Mouse (Mus musculus): ENCODE data around the gene Sumf1.

The Sumf1 gene

DNA sequence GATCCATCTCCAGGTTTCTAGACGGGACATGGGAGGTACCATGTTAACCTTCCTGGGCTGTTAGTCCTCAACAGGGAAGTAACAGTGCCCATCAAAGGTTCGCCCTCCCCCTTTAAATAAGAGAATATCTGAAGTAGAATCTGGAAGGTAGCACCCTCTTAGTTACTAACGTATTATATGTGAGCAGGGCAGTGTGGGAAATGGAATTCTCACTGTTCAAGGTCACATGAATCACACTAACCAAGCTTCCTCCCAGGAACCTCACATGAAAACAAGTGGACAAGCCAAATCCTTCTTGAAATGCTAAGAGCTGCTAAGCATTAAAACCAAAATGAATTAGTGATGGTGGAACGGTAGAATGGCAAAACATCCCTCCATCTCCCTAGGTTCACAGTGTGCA is 38.7 kb downstream of the Sumf1 start:
- no peak for DNase-seq (ENCODE audit: low spot score)

DNA sequence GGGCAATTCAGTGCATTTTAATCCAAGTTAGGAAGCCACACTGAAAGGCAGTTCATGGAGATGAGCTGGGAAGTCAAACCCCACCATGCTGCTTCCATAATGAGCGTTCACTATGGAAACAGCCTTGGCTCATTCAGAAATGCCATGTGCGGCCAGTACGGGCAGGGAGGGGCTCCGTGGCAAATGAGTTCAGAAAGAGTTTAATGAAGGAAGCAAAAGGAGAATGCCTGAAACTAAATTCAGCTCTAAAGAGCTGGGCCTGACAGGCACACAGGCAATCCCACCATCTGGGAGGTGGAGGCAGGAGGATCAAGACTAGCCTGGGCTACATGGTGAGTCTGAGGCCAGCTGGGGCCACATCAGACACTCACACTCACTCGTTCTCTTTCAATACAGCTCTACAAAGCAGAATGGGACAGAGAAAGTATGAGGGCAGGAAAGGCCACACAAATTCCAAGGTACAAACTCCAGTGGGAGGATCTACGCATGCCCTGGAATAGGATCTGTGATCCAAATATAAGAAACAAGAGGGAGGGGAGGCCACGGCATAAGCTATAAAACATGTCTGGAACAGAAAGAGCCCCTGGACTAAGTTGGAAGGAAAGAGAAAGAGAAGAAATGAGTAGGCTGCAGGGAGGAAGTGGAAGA is 39.3 kb downstream of the Sumf1 start:
- no peak for DNase-seq (ENCODE audit: low spot score)

DNA sequence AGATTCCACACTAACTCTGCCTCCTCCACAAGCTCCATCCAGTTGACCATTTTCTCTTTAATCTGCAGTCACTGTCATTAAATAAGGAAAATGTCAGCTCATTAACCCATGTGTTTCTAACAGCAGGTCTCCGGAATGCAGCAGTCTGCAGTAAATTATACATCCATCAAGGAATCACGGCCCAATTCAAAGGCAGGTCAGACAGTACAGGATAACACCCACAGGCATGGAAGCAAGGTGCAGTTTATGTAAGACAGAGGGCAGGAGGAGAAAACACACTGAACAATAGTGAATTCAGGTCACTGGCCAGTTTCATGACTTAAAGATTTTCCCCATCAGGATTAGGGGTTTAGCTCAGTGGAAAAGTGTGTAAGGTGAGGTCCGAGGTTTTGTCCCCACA is 40.1 kb downstream of the Sumf1 start:
- no peak for DNase-seq (ENCODE audit: low spot score)

DNA sequence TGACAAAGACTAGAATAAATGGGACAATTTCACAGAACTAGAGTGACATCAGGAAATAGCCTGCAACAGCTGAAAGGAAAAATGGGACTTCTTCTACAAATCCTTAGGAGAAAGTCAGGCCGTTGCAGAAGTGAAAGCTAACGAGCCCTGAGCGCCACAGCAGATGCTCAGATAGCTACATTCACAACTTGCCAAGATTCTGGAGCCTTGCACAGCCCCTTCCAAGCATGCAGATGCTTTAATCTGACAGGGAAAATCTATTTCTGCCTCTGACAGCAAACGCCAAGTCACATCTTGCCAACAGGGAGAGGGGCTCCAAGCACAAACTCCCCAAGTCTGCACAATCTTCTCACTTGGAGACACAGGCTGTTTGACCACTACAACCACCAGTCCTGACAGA is 42.6 kb downstream of the Sumf1 start:
- DNase-seq (ENCODE audit: low spot score), result no peak

DNA sequence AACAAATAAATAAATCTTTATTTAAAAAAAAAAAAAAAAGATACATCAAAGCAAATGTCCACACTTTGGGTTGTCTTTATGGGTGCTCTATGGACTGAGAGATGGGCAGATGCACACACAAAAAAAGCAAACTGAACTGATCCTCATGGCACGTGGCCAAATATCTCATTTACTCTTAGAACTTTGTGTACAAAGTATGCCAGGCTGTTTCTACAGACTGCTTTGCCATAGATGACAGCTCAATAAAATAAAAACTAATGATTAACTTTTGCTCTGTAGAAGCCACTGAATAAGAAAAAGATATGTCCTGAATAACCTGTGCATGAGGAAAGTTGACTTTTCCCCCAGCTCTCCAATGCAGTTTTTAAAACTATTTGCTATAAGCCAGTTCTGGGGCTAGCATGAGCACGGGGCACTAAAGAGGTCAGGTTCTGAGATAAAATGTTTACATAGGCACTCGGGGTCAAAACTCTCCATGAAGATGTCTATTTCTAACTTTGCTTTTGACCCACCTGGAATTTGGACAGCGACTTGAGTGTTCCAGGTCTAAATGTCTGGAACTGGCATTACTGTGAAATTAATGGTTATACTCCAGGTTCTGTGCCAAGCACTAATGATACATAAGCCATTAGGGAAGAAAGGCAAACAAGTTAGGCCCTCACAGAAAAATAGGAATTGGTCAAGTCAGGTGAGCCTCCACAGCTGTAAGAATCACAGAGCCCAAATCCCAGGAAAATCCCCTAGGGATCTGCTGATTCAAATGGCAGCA is 44.5 kb downstream of the Sumf1 start:
- no peak for DNase-seq (ENCODE audit: low spot score)

DNA sequence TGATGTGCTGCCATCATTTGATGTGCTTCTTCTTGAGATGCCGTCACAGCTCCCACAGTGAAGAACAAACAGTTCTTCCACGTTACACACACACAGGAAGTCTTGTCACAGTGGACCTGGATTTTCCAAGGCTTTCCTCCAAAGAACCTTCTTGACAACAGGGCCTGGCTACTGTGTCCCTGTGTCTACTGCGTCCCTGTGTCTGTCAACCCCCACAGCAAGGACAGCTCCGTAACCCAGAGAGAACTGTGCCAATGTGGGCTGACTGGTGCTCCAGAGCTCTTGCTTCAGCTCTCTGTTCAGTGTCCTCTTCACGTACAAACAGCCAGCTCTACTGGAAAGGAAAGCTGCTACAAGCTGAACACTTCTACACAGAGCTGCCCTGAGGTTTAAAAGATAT is 48.4 kb downstream of the Sumf1 start:
- no peak for DNase-seq (ENCODE audit: low spot score)

DNA sequence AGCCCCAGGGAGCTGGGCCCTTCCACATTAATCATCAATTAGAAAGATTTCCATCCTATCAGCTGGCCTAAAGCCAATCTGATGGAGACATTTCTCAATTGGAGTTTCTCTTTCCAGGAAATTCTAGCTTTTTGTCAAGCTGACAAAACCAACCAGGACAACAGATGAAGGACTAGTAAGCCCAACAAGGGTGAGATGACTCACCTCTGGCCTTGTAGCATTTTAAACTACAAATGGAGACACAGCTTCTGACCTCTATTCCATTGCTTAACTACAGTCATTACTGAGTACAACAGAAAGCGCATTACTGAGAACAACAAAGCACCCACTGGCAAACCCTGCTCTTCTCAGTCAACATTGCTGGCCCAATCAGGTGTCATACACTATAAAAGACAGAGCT is 49.1 kb downstream of the Sumf1 start:
- DNase-seq (ENCODE audit: low spot score), result no peak

DNA sequence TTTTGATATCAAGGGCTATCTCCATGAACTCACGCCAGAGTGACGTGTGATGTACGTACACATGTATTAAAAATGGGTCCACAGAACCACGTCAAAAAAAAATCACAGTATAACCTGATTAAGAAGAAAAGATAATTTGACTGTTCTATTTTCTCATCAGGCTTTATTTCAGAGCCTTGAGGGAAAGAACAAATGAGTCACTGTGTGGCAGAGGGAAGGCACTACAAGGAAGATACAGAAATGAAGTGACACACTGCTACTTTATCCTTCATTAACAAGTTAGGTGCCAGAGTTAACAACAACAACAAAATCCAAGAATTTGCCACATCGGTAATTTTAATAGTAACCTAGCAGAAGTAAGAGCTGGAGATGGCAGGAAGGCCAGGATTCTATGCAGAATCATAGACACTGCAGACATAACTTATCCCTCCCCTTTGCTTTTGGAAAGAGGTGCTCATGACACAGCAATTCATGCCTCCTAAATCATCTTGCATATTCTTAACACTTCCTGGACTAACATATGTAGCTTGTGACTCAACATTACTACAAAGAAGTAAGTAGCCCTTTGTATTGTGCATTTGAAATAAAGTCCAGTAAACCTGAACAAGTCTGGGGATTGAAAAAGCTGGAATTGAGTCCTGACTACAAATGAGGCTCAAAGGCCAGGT is 53.0 kb downstream of the Sumf1 start:
- no peak for DNase-seq (ENCODE audit: low spot score)

DNA sequence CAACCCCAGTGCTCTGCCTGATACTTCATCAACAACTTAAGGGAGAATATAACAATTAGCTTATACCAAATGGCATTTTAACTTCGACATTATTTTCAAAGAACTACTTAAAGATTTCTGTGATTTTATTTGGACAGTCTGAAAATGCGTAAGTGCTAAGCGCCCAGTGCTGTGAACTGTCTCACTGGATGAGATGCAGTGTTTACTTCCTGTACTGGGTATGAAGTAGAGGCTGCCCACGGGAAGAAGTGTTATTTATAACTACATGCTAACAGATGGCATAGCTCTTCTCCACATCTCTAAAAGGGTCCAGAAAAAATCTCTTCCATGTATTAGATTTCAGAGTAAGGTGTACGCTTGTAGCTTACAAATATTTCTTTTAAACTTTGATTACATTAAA is 54.7 kb downstream of the Sumf1 start:
- DNase-seq (ENCODE audit: low spot score), result no peak

DNA sequence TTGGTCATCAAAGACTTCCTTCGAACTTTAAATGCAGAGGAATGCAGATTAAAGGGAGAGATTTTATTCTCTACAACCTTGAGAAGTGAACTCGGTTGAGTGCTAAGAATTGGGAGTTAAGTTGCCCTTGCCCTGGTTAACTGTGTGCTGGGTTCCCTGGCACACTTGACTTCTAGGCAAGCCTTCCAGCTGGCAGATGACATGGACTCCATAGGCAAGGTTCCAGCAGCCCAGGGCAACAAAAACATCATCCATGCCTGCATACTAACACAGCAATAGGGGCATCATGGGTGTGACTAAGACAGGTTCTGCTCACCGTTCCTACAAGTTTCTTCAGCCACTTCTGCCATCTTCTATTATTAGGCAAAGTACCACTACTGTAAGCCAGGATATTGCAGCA is 58.8 kb downstream of the Sumf1 start:
- DNase-seq (ENCODE audit: low spot score), result no peak

DNA sequence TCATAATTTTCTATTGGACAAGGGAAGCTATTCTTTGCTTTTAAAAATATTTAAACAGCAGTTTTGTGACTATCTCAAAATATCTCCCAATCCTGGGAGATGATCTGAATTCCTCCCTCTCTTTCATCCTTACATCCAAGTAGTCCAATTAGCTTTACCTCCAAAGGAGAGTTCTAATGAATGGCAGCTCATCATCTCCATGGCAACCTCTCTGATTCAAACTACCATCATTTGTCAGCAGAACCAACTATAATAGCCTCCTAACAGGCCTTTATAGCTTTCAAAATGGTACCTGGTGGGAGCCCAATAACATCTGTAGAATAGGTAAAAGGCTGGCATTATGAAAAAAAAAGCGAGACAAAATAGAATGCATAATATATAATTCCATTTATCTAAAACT is 59.9 kb downstream of the Sumf1 start:
- no peak for DNase-seq (ENCODE audit: low spot score)

DNA sequence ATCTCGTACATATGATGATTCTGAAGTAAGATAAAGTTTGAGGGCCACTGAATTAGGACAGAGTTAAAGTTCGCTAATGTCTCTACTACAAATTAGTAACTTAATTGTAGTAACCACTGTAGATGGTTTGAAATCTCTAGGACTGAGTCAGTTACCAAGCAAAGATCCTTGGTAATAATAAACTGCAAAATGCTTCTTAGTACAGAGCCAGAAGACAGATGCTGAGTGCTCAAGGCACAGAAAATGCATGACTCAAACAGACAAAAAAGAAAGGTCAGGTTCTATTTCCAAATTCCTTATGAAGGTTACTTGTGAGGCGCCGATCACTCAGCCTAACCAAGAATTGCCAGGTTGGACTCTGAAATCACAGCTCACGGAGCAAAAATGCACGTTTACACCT is 67.5 kb downstream of the Sumf1 start:
- DNase-seq (ENCODE audit: low spot score), result no peak

DNA sequence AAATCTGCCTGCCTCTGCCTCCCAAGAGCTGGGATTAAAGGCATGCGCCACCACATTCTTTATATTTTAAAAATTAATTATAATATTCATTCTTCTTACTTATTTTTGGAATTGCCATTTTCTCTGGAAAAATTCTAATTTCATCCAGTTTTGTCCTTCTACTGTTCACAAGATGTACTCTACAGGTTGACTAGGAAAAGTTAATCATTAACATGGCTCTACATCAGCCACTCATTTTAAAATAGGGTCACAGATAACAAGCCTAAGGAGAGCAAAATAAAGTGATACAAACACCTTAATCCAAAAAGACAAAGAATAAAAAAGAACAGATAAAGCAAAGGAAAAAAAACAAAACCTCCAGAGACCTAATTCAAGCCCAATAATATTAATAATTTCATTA is 70.4 kb downstream of the Sumf1 start:
- DNase-seq (ENCODE audit: low spot score), result no peak

DNA sequence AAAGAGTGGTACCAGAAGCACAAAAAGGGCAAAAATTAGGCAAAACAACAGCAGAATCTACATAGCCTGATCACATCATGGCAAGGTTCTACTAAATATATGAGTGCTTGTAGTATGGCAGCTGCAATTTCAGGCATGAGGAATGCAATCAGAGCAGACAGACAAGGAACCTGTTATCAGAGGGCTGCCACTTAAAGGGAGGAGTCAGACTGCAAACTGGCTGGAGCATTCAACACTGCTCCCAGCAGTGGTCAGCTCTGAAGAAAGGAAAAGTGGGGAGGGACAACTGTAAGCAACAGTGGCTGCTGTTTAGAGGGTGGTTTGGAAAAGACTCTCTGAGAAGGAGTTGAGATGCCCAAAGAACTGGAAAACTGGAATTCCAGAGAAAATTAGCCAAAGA is 73.7 kb downstream of the Sumf1 start:
- DNase-seq (ENCODE audit: low spot score), result no peak

DNA sequence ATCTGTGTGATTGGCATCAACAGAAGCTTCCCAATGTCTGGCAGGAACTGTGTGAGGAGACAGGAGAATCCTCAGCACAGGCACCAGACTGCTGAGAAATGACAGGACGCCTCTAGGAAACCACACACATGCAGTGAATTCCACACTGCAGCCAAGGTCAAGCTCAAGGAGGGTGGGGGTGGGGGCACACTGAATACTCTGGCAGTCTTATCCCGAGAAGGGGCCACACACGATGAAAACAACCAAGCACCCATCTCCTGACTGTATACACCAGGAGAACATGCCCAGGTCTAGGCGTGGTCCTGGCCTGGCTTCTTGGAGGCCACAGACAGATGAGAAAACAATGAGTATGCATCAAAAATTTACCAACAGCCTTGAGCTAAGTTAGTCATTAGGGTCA is 75.0 kb downstream of the Sumf1 start:
- DNase-seq (ENCODE audit: low spot score), result no peak

DNA sequence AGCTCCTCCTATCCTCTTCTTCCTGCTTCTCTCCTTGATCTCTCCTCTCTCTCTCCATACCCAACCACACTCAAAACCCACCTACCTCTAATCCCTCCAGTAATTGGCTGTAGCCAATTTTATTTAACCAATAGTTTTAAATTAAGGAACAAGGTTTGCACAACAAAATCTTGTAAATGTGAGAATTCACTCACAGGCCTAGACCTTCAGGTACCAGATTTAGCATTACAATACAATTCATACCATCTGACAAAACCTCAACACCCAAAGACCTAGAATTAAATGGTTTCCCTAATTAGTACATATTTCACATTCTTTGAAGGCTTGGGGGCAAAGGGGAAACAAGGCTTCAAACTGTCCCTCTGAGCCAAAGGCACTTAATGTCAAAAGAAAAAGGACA is 78.0 kb downstream of the Sumf1 start:
- DNase-seq (ENCODE audit: low spot score), result no peak

DNA sequence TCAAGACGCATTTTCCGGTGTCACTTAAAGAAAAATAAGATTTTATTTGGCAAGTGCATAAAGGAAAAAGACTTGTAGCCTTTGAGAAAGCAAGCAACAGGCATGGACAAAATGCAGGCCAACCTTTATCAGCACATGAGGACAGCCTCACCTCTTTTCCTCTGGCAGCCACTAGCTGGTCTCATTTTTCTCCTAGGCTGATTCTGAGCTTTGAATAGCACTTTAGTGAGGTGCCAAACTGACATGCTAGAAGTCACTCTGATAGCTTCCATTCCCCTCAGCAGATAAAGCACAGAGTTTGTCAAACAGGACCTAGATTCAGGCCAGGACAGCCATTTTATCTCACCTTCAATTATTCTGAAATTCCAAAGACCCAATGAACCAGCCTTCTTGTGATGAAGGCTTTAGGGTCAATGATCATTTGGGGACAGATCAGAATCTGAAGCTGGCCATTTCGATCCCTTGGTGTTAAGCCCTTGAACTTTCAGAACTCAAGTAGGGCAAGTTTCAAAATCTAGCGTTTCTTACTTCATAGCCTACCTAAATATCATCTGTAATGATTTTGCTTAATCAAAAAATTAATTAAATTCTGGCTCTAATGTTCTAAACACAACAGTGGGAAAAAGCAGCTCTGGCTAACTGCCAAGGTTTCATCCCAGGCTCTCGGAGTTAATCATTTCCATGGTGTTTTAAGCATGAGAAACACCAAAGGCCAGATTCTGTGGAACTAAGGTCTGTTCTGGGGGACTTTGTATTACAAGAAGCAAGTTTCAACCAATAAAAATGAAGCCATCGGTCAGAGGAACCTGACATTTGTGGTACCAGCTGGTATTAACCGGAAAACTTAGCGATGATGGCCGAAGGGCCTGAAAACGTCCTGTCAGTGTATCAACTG is 83.2 kb downstream of the Sumf1 start:
- DNase-seq (ENCODE audit: low spot score), result no peak

DNA sequence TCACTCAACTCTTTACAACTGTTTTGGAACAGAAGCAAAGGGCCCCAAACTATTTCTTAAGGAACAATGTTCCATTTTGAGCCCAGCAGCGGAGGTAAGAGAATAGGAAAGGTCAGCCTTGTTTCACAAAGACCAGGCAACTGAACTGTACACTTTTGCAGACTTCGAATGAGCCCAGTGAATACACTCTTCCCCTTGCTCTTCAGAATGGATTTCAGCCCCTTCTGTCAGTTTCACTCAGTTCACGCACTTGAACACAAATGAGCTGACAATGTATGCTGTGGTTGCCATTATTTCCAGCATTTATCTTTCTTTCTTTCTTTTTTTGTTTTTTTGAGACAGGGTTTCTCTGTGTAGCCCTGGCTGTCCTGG is 86.5 kb downstream of the Sumf1 start:
- DNase-seq (ENCODE audit: low spot score), result no peak

DNA sequence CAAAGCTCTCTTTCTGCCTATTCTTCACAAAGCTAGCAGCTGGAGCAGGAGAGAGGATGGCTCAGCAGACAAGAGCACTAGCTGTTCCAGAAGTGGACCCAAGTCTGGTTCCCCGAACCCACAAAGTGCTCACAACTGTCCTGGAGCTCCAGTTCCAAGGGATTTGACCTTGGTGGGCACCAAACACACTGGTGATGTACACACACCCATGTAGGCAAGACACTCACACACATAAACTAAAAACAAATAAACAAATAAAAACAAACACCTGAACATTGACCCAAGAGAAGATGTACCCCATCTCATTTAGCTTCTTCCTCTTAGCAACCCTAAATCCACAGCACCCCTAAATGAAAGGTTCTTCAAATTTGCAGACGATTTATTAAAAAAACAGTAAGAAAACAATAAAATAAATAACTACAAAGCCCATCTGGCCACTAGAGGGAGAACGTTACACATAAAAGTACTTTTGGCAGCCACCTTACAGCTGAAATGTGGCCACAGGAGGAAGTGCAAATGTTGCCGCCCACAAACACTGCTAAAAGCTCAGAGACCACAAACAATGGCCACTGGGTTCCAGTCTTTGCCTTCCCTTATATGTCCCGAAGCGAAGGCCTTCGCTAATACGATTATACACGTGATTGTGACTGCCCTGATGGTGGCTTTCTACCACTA is 87.1 kb downstream of the Sumf1 start:
- DNase-seq (ENCODE audit: low spot score), result peak; percentile 63

DNA sequence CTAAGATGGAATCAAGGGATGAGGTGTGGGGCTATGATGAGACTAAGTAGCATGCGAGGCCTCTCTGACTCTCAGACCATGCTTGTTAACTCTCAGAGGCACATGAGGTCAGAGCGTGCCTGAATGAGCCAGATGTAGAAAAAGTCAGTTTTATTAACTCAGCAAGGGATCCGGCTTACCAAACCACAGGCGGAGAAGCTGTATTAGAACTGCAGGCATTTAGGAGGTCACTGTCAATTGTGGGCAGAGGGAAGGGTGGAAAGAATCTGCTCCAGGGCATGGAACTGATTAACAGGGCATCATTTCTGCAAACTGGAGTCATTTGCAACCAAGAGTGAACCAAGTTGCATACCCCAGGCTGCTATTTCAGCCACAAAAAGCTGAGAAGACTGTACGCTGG is 89.9 kb downstream of the Sumf1 start:
- no peak for DNase-seq (ENCODE audit: low spot score)

DNA sequence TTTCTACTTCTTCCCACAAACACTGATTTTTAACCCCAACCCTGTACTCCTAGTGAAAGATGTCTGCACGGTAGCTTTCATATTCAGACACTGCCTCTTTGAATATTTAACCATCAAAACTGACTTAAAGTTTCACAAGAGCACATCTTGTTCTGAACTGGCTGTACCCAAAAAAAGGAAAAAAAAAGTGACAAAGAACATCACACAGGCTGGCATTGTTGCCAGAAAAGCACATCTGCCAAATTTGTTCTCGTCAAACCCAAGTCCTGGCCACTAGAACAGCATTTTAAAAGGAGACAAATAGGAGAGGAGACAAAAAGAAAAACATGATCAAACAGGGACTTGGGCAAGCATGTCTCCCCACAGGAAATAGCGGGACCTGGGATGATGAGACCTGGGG is 91.9 kb downstream of the Sumf1 start:
- DNase-seq (ENCODE audit: low spot score), result no peak

DNA sequence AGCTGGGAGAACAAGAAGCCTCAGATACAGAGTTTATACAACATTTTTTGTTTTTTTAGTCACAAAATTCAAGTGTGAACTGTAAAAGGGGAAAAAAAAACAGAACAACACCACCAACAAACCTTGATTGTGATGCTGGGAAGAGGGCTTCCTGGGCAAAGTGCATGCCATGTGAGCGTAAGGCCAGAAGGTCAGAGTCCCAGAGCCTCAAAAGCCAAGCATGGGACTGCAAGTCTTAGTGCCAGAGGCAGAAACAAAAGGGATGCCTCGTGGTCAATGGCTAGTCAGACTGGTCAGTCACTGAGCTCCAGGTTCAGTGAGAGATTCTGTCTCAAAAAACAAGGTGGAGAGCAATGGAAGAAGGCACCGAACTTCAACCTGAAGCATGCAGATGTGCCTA is 92.7 kb downstream of the Sumf1 start:
- DNase-seq (ENCODE audit: low spot score), result no peak

Measured in urinary bladder, postnatal 14 days (tissue).